Mouse (Mus musculus) heart, postnatal 10 days (tissue): ENCODE measurements at regions not wholly inside any gene's neighbourhood (a gene's known extent, or its start where the extent isn't known, plus 50 kb on each side); places are given as distances from the start of the nearest gene placed in this dataset.
"Not testable (repeated sequence)": the region's sequence is repeated elsewhere in the genome, so short reads cannot be mapped to it uniquely, and the experiment has no call there.

Experiments
- DNase-seq, 2 experiments: peaks; one replicate each; pipeline ENCODE4 v3.0.0; 2021
- intact Hi-C: fragments of 180-260 bp; cut with DNase I; formaldehyde crosslinking; loops from one replicate; pipeline ENCODE4 v1.15.1; 2025

- no peak for DNase-seq
- intact Hi-C loops = no loop called here
These were observed 286.6 kb upstream of the Got2 start for GRCm38 (mm10) chr8:96174996-96175395.

GRCm38 (mm10) chr8:96164933-96165332, 276.6 kb upstream of the Got2 start:
- intact Hi-C loops = no loop called here
- DNase-seq = no peak

- DNase-seq = no peak
- intact Hi-C loops = no loop called here
These were observed 271.6 kb upstream of the Got2 start for GRCm38 (mm10) chr8:96159899-96160298.

DNA sequence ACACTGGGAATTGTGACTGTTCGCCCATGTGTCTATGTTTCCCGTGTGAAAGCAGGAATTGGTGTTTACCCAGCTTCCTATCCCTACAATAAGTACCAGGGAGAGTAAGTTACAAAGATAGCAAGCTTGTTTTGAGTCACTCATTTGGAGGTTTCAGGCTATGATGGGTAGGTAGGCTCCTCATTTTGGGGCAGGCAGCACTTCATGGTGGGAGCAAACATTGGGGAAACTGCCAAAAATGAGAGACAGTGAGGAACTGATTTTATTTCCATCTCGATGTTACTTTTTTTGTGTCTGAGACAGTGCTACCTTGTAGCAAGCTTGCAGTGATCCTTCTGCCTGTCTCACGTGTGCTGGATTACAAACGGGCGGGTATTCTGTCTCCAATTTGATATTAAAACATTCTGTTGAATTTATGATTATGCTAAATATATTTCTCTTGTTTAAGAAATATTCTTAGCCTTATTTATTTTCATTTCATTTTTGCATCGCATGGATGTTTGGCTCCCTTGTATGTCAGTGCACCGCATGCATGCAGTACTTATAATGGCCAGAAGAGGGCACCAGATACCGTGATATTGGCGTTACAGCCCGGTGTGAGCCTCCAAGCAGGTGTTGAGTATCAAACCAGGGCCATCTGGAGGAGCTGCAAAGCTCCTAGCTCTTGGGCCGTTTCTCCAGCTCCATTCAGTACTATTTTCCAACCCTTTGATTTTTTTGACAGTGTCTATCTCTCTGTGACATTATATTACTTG, 264.3 kb upstream of the Got2 start:
- DNase-seq = peak; percentile 26 to 66
- intact Hi-C loops = loop anchor here (2.0 to 5.0 kb wide), 2 partner anchors 166 to 175 kb away; no protein-coding TSS in a partner anchor

DNA sequence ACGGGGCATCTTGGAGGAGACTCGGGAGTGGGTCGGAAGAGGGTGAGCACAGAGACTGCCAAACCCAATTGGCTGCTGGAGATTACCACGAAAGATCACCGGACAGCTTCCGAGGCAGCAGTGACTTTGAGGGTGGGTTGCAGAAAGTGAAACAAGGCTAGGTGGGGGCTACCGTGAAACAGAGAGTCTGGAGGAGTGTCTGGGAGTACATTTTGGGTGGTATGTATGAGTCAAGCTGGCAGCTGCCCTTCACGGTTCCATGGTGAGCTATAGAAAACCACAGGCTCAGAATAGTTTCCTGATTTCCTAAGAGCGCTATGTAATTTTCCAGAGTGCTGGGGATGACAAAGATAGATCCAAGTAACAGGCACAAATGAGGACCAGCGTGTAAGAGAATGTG, 263.7 kb upstream of the Got2 start:
- intact Hi-C loops = loop anchor here (2.0 to 5.0 kb wide), 2 partner anchors 167 to 175 kb away; no protein-coding TSS in a partner anchor

DNA sequence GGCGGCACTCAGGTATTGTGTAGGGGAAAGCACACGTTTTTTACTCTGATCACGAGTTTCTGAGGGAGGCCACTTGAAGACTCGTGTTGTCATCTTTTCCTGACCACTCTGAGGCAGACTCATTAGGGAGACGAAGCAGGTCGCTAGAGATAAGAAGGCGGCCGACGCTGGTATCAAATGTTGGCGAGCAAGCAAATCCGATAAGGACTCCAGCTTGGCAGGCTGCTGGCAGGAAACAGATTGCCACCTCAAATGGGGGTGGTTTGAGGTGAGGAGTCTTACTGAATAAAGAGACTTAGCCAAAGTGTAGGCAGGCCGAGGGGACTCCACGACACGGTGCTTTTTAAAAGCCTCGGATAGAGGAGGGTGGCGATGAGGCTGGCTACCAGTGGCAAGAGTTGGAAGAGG, 262.7 kb upstream of the Got2 start:
- peak; percentile 3 to 5 for DNase-seq
- intact Hi-C loops = loop anchor here (5.0 kb wide), 1 partner anchor 174 kb away; no protein-coding TSS in a partner anchor

More for the DNA sequence above, 263.7 kb upstream of the Got2 start:
- DNase-seq = no peak

- no peak for DNase-seq
- intact Hi-C loops = no loop called here
These were observed 243.8 kb upstream of the Got2 start for GRCm38 (mm10) chr8:96132183-96132582.

DNA sequence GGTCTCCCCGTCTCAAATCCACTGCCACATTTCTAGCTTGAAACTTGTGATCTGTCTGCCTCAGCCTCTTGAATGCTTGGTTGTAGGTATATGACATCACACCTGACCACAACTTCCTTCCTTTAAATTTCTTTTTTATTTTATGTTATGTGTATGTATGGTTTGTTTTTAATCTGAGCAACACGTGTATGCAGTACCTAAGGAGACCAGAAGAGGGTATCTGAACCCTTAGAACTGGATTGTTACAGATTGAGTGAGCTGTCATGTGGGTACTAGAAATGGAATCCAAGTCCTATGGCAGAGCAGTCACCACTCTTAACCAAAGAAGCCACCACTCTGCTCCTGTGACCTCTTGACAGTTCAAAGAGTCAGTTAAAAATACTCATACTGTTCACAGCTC, 240.0 kb upstream of the Got2 start:
- DNase-seq = no peak
- intact Hi-C loops = no loop called here

- intact Hi-C loops = no loop called here
- no peak for DNase-seq
These were observed 212.5 kb upstream of the Got2 start for GRCm38 (mm10) chr8:96100817-96101216.

- intact Hi-C loops = no loop called here
These were observed 204.6 kb upstream of the Got2 start for GRCm38 (mm10) chr8:96092931-96093330.

DNA sequence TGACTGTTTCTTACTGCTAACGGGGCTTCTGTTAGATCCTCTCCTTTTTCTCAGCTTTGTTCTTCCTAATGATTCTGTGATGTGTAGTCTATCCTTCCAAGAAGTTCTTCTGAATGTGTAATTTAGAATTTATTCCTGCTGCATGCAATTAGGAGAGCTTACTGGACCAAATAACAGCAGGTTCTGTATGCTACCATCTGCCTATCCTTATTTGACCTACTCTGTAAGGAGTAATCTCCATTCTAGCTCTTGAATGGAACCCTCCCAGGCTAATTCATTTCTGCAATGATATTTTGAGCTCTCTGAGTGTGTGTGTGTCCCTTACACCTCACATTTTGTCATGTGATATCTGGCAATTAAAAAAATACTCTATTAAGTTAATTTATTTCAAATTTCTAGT, 201.9 kb upstream of the Got2 start:
- no peak for DNase-seq
- intact Hi-C loops = no loop called here

More at GRCm38 (mm10) chr8:96092931-96093330, 204.6 kb upstream of the Got2 start:
- DNase-seq = no peak

DNA sequence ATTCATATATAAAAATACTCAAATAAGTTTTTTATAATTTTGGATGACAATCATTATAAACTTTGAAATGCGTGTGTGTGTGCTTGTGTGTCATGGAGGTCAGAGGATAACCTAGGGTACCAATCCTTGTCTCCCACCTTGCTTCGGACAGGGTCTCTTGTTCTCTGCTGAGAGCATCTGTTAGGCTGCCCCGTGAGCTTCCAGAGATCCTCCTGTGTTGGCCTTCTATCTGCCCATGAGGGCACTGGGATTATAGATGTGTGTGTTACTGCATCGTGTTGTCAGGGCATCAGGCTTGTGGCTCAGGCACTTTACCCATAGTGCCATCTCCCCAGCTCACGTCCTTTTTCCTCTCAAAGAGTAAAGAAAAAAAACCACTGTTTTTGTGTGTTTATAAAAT, 180.0 kb upstream of the Got2 start:
- no peak for DNase-seq
- intact Hi-C loops = no loop called here

- intact Hi-C loops = no loop called here
These were observed 159.3 kb upstream of the Got2 start for GRCm38 (mm10) chr8:96047686-96048085.

DNA sequence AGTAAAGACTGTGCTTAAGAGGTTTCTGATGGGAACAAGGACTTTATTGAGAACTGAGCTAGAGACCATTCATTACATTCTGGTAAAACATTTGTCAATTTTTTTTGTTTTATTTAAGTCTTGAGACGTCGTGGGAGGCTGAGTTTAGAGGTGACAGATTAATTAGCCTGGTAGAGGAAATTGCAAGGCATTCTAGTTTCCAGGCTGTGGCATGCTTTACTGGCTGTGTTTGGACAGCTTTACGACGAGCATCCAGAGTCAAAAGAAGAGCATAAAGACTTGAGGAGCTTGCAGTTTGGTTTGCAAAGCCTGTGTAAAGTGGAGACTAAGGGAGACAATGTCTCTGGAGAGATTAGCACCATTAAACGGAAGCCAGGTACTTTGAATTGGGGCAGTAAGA, 154.0 kb upstream of the Got2 start:
- DNase-seq = no peak
- intact Hi-C loops = no loop called here

More at GRCm38 (mm10) chr8:96047686-96048085, 159.3 kb upstream of the Got2 start:
- DNase-seq = no peak

DNA sequence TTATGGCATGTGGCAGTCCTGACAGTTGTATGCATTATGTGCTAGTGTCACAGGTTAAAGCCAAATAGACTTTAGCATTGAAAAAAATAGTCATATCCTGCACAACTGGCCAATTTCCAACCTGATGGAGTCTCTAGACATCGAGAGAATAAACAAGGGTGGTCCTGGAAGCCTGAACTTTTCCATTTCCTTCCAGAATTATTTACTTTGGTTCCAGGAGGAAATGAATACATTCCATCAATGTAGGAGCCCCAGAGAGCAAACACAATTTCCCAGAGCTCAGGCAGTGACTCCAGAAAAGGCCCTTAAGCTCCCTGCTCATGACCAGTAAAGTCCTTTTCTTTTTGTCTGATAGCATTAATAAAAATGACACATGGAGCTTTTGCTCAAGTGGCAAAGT, 151.9 kb upstream of the Got2 start:
- DNase-seq = peak in 1 of 2 experiments; percentile 2
- intact Hi-C loops = no loop called here

GRCm38 (mm10) chr8:96018742-96019141, 130.4 kb upstream of the Got2 start:
- DNase-seq, intact Hi-C loops: not testable (repeated sequence)

- intact Hi-C loops = no loop called here
- no peak for DNase-seq
These were observed 123.7 kb upstream of the Got2 start for GRCm38 (mm10) chr8:96012002-96012401.

- intact Hi-C loops = no loop called here
These were observed 103.6 kb upstream of the Got2 start for GRCm38 (mm10) chr8:95991826-95992463.

DNA sequence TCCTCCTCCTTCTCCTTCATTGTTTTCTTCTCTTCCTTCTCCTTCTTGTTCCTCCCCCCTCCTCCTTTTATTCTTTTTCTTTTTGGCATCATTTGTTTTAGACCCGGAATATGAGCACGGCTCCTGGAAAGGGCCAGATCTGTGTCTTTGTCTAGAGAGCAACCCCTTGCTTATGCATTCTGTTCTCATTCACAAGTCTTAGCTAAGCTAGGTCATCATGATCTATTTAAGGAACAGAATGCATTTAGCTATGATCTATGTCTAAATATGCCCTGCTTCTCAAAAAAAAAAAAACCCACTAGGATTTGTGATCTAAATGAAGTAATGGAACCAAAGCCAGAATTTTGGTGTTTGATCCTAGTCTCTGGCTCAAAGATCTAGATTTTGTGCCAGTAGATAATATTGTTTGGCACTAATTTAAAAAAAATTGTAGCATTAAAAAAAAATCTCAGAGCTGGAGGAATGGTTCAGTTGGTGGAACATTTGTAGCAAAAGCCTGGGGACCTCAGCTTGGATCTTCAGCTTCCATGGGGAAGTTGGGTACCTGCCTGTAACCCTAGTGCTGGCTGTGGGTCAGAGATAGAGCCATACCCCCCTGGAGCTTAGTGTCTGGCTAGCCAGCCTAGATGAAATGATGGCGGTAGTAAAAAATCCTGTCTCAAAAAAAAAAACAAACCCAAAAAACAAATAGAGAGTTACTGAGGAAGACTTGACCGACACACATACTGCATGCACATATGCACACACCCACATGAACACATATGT, 100.5 kb upstream of the Got2 start:
- no peak for DNase-seq
- intact Hi-C loops = no loop called here

More at GRCm38 (mm10) chr8:95991826-95992463, 103.6 kb upstream of the Got2 start:
- no peak for DNase-seq

DNA sequence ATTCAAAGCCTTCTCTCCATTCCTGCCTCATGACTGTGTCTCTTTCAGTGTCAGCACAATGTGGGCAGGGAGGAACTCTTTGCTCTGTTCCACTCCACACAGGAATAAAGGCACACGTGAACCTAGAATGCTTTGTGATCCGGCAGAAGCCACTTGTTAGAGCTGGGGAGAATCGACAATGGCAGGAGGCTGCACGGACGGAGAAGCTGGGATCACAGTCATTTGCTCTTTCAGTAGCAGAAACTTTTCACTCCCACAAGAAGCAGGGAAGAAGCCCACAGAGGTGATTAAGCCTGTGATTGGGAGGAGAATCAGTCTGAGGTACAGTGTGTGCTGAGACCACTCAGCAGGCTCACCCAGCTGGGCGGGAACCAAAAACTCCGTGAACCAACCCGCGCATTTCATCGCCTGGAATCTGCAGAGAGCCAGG, 98.7 kb upstream of the Got2 start:
- intact Hi-C loops = no loop called here
- DNase-seq = no peak

GRCm38 (mm10) chr8:95986410-95986809, 98.1 kb upstream of the Got2 start:
- intact Hi-C loops = no loop called here
- DNase-seq = no peak
